Mouse (Mus musculus) cortical plate, adult 2 months (tissue): ENCODE data around the gene Scai.

Experiments
- CTCF ChIP-seq: fragments of 200-500 bp; IDR thresholded peaks from 2 replicates; pipeline ENCODE4 v1.5.1; 2011; ENCODE audit warnings: mild to moderate bottlenecking, control low read depth, low read length; ENCODE audit not compliant: insufficient read depth; ENCODE audit errors: extremely low read depth
- POLR2A ChIP-seq: fragments of 200-500 bp; IDR thresholded peaks from 2 replicates; pipeline ENCODE4 v1.6.1; 2011; ENCODE audit warnings: mild to moderate bottlenecking, low read length, control low read depth; ENCODE audit not compliant: insufficient read depth; ENCODE audit errors: extremely low read depth

GRCm38 (mm10) chr2:39157916-39158315, 32.6 kb downstream of the Scai start:
- TF ChIP-seq CTCF (no peak), POLR2A (no peak)
